Mouse (Mus musculus) CH12.LX (cell line): Measurements from ENCODE around the gene Trim75. TPM values are rescaled to one million over a fixed set of nuclear protein-coding genes. Genes with fewer than 3 reads are reported as not detected.

ENCODE experiments used
- DNase-seq: peaks from one replicate; pipeline ENCODE4 v3.0.0-alpha.2; 2013; ENCODE audit errors: extremely low read depth
- H3K27ac ChIP-seq: 2 replicates; pipeline ENCODE4 v1.5.1; 2012; ENCODE audit warnings: low read depth, mild to moderate bottlenecking, control low read depth, moderate library complexity; ENCODE audit not compliant: insufficient read depth
- H3K27me3 ChIP-seq: replicated peaks from 2 replicates; pipeline ENCODE3; 2012; ENCODE audit warnings: inconsistent platforms
- H3K36me3 ChIP-seq, 2 experiments: replicated peaks in 1 of 2; 2 replicates each; pipeline versions ENCODE3 to v1.6.1; 2012; ENCODE audit warnings: inconsistent platforms in 1 of 2, low read length in 1 of 2, mild to moderate bottlenecking in 1 of 2, mixed read lengths in 1 of 2, moderate library complexity in 1 of 2; ENCODE audit not compliant: control insufficient read depth in 1 of 2, insufficient read depth in 1 of 2
- H3K4me1 ChIP-seq, 2 experiments: 2 replicates each; pipeline ENCODE4 v1.6.1; 2012; ENCODE audit warnings: inconsistent platforms in 1 of 2, moderate library complexity in 1 of 2; ENCODE audit not compliant: insufficient read depth in 2 of 2, control insufficient read depth in 1 of 2
- H3K4me2 ChIP-seq: 2 replicates; pipeline ENCODE4 v1.6.1; 2012; ENCODE audit warnings: low read depth, mild to moderate bottlenecking, control low read depth; ENCODE audit not compliant: poor library complexity, insufficient read depth, severe bottlenecking
- H3K4me3 ChIP-seq, 3 experiments: fragments of 150-350 bp in 1 of 3; sonication (generic) in 1 of 3; replicated peaks in 1 of 3; 2 replicates each; pipeline versions ENCODE3 to v1.5.1; 2011 to 2012; ENCODE audit warnings: low read depth in 2 of 3, low read length in 2 of 3, mild to moderate bottlenecking in 2 of 3, moderate library complexity in 2 of 3, control low read depth in 1 of 3, improper control_type of control experiment in 1 of 3, inconsistent platforms in 1 of 3, mixed read lengths in 1 of 3; ENCODE audit not compliant: poor library complexity in 1 of 3
- H3K79me2 ChIP-seq: replicated peaks from 2 replicates; pipeline ENCODE4 v1.6.1; 2012; ENCODE audit warnings: mild to moderate bottlenecking, moderate library complexity; ENCODE audit not compliant: control insufficient read depth, poor library complexity, insufficient read depth, severe bottlenecking; ENCODE audit errors: extremely low read depth
- H3K9ac ChIP-seq: 2 replicates; pipeline ENCODE4 v1.6.1; 2012; ENCODE audit warnings: low read depth, mild to moderate bottlenecking, control low read depth, moderate library complexity; ENCODE audit not compliant: insufficient read depth
- H3K9me3 ChIP-seq: replicated peaks from 2 replicates; pipeline ENCODE3; 2012; ENCODE audit warnings: low read length, inconsistent platforms, mixed read lengths
- BHLHE40 ChIP-seq: IDR thresholded peaks from 2 replicates; pipeline ENCODE4 v1.6.1; 2011; ENCODE audit warnings: mild to moderate bottlenecking, low read depth, low read length, improper control_type of control experiment
- CTCF ChIP-seq, 2 experiments: IDR thresholded peaks in 1 of 2; conservative IDR thresholded peaks in 1 of 2; 2 replicates each; pipeline ENCODE4 v1.5.1; 2011 to 2012; ENCODE audit warnings: low read depth in 2 of 2, low read length in 2 of 2, improper control_type of control experiment in 1 of 2, inconsistent platforms in 1 of 2, mild to moderate bottlenecking in 1 of 2, moderate library complexity in 1 of 2
- E2F4 ChIP-seq: IDR thresholded peaks from 2 replicates; pipeline ENCODE4 v1.6.1; 2011; ENCODE audit warnings: low read depth, low read length, improper control_type of control experiment; ENCODE audit not compliant: insufficient replicate concordance
- EP300 ChIP-seq: IDR thresholded peaks from 2 replicates; pipeline ENCODE4 v1.6.1; 2011; ENCODE audit warnings: low read length, improper control_type of control experiment
- HCFC1 ChIP-seq: IDR thresholded peaks from 2 replicates; pipeline ENCODE4 v1.6.1; 2012; ENCODE audit warnings: low read depth, mild to moderate bottlenecking, inconsistent platforms, low read length, improper control_type of control experiment
- IRF4 ChIP-seq: IDR thresholded peaks from 2 replicates; pipeline ENCODE4 v1.6.1; 2014; ENCODE audit warnings: low read depth, mild to moderate bottlenecking, inconsistent platforms, low read length, improper control_type of control experiment
- KAT2A ChIP-seq: IDR thresholded peaks from 2 replicates; pipeline ENCODE4 v1.6.1; 2012; ENCODE audit warnings: low read length, improper control_type of control experiment, inconsistent platforms; ENCODE audit not compliant: insufficient replicate concordance
- MAFK ChIP-seq: IDR thresholded peaks from 2 replicates; pipeline ENCODE4 v1.6.1; 2011; ENCODE audit warnings: low read length, improper control_type of control experiment; ENCODE audit not compliant: insufficient replicate concordance
- MAX ChIP-seq: IDR thresholded peaks from 2 replicates; pipeline ENCODE4 v1.6.1; 2011; ENCODE audit warnings: low read length, improper control_type of control experiment
- MYC ChIP-seq: IDR thresholded peaks from 2 replicates; pipeline ENCODE4 v1.6.1; 2011; ENCODE audit warnings: low read depth, mild to moderate bottlenecking, improper control_type of control experiment, low read length
- NELFE ChIP-seq: IDR thresholded peaks from 2 replicates; pipeline ENCODE4 v1.6.1; 2011; ENCODE audit warnings: low read depth, low read length, improper control_type of control experiment
- NRF1 ChIP-seq: IDR thresholded peaks from 2 replicates; pipeline ENCODE4 v1.6.1; 2014; ENCODE audit warnings: low read depth, mild to moderate bottlenecking, inconsistent platforms, low read length, improper control_type of control experiment, moderate library complexity
- POLR2AphosphoS2 ChIP-seq: IDR thresholded peaks from 2 replicates; pipeline ENCODE4 v1.6.1; 2011; ENCODE audit warnings: low read depth, low read length, improper control_type of control experiment
- RAD21 ChIP-seq: IDR thresholded peaks from 2 replicates; pipeline ENCODE4 v1.6.1; 2011; ENCODE audit warnings: low read depth, mild to moderate bottlenecking, low read length, improper control_type of control experiment, moderate library complexity
- RCOR1 ChIP-seq: conservative IDR thresholded peaks from 2 replicates; pipeline ENCODE4 v1.6.1; 2012; ENCODE audit warnings: low read depth, mild to moderate bottlenecking, inconsistent platforms, low read length, improper control_type of control experiment
- SMC3 ChIP-seq: IDR thresholded peaks from 2 replicates; pipeline ENCODE4 v1.6.1; 2011; ENCODE audit warnings: low read depth, low read length, improper control_type of control experiment
- TBP ChIP-seq: conservative IDR thresholded peaks from 2 replicates; pipeline ENCODE4 v1.6.1; 2011; ENCODE audit warnings: low read depth, low read length, improper control_type of control experiment
- UBTF ChIP-seq: IDR thresholded peaks from 2 replicates; pipeline ENCODE4 v1.6.1; 2012; ENCODE audit warnings: low read depth, mild to moderate bottlenecking, inconsistent platforms, low read length, improper control_type of control experiment, moderate library complexity
- USF1 ChIP-seq: IDR thresholded peaks from 2 replicates; pipeline ENCODE4 v1.6.1; 2014; ENCODE audit warnings: low read depth, mild to moderate bottlenecking, inconsistent platforms, low read length, improper control_type of control experiment
- USF2 ChIP-seq: conservative IDR thresholded peaks from 2 replicates; pipeline ENCODE4 v1.6.1; 2011; ENCODE audit warnings: low read depth, low read length, improper control_type of control experiment
- ZNF384 ChIP-seq: IDR thresholded peaks from 2 replicates; pipeline ENCODE4 v1.6.1; 2012; ENCODE audit warnings: low read depth, low read length, improper control_type of control experiment, inconsistent platforms
- dilution Hi-C: fragments of 300-500 bp; cut with MboI; formaldehyde crosslinking; loops from 2 replicates; pipeline ENCODE4 v1.14.3; 2020; ENCODE audit warnings: low sequenced_read_pairs; ENCODE audit not compliant: extremely low pct_unique_long_range_greater_than_20kb, extremely low pct_ligation_motif_present
- in situ Hi-C: fragments of 300-500 bp; cut with MboI; formaldehyde crosslinking; loops from 3 replicates; pipeline ENCODE4 v1.14.3; 2019; ENCODE audit warnings: low sequenced_read_pairs, low pct_ligation_motif_present, low pct_unique_long_range_greater_than_20kb, mixed read lengths
- polyA plus RNA-seq: library from polyadenylated mRNA; unstranded; fragments of >175 nt; gene quantifications from 2 replicates; pipeline ENCODE4 v1.2.1, GENCODE M21; 2012; ENCODE audit warnings: low read depth; ENCODE audit not compliant: insufficient read length
- total RNA-seq, 2 experiments: library from RNA; depleted of rRNA; stranded (reverse); fragments of 300-350 nt in 1 of 2; fragments of >200 nt in 1 of 2; gene quantifications; 2 replicates each; pipeline ENCODE4 v1.2.3; 2012 to 2014

Trim75 gene
- total and polyA plus RNA-seq, 3 experiments, result not detected

DNA sequence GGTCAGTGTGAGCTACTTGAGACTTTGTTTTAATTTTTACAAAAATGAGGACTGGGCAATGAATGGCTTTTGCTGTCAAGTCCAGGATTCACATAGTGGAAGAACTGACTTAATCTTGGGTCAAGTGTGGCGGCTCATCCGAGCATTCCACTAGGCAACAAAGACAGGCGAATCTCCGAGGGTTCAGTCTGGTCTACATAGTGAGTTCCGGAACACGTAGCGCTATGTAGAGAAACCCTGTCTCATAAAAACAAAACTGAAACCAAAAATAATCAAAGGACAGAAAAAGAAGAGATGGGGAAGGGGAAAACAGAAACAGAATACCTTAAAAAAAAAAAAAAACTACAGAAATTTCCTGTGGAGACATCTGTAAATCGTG is 41.2 kb downstream of the Trim75 start (continued):
- TF ChIP-seq MYC (no peak), KAT2A (no peak), E2F4 (no peak), EP300 (no peak), NRF1 (no peak), ZNF384 (peak; percentile 89), MAFK (no peak), NELFE (no peak), CTCF (conservative IDR thresholded peaks at IDR 0.05 in 1 of 2, IDR thresholded peaks at IDR 0.05 in 1 of 2; ENCODE audit: low read depth in 2 of 2, low read length in 2 of 2) (no peak), USF2 (no peak), RAD21 (no peak)

DNA sequence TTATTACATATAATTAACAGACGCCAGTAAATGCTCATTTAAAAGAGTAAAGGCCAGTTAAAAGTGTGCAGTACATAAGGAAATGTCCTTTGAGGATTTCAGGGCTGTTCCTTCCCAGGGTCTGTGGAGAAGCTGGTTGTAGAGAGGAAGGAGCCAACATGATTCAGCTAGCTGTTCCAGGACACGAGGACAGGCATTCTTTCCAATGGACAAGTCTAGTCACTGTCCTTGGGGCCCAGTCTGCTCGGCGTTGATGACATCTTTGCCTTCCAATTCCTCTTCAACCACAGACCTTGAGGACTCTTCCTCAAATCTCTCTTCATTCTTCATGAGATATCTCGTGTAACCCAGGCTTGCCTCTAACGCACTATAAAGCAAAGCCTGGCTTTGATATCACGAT is 42.0 kb downstream of the Trim75 start:
- in situ Hi-C loops (loop anchor here (25.0 kb wide), 2 partner anchors 108 to 208 kb away; partner anchors contain the start of gene Msmo1), dilution Hi-C loops (no loop called here)
- Histone ChIP-seq H3K27me3 (no peaks in the 10 kb centered on the region), H3K36me3 (peaks cover 0 to 11% of the 10 kb centered on the region in 2 experiments), H3K79me2 (no peaks in the 10 kb centered on the region), H3K4me1 (peaks cover 11 to 29% of the 10 kb centered on the region in 2 experiments), H3K4me3 (no peak overlapping the region), H3K27ac (peak overlapping the region; percentile 73), H3K9me3 (peaks cover 3% of the 10 kb centered on the region), H3K9ac (no peak overlapping the region), H3K4me2 (0 out of 2 replicates have a peak overlapping the region, but pooled peaks have one; percentile 55)
- peak; percentile 6 for DNase-seq
- no peak for TF ChIP-seq POLR2AphosphoS2
- no peak for TF ChIP-seq USF2
- no peak for TF ChIP-seq IRF4
- TF ChIP-seq E2F4, result no peak
- no peak for TF ChIP-seq UBTF
- no peak for TF ChIP-seq TBP
- no peak for TF ChIP-seq BHLHE40
- TF ChIP-seq HCFC1, result no peak
- no peak for TF ChIP-seq RCOR1
- no peak for TF ChIP-seq USF1

DNA sequence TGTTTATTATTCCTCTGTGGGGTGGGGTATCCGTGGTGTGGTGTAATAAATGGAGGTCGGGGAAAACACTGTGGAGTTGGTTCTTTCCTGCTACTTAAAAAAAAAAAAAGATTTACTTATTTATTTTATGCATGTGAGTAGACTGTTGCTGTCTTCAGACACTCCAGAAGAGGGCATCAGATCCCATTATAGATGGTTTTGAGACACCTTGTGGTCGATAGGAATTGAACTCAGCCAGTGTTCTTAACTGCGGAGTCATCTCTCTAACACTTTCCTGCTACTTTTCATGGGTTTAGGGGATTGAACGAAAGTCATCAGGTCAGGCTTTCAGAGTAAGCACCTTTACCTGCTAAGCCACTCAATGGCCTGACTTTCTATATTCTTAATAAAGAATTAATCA is 42.8 kb downstream of the Trim75 start:
- Histone ChIP-seq H3K36me3 (peaks cover 0 to 6% of the 10 kb centered on the region in 2 experiments), H3K27me3 (no peaks in the 10 kb centered on the region), H3K4me2 (no peak overlapping the region), H3K9me3 (peaks cover 3% of the 10 kb centered on the region)
- peak; percentile 87 for TF ChIP-seq ZNF384
- no peak for TF ChIP-seq MAX
- TF ChIP-seq SMC3, result peak; percentile 55
- TF ChIP-seq RAD21, result peak; percentile 36
- no peak for TF ChIP-seq NRF1
- TF ChIP-seq CTCF (conservative IDR thresholded peaks at IDR 0.05 in 1 of 2, IDR thresholded peaks at IDR 0.05 in 1 of 2; ENCODE audit: low read depth in 2 of 2, low read length in 2 of 2), result peak; percentile 35 to 84; a peak in 3 of 4 replicates
- TF ChIP-seq, all 38 proteins: peak for 4
- dilution Hi-C loops (no loop called here), in situ Hi-C loops (loop anchor here (5.0 to 25.0 kb wide), 3 partner anchors 108 to 328 kb away; partner anchors contain the start of gene Msmo1)
- Histone ChIP-seq H3K9ac (no peak overlapping the region), H3K79me2 (no peaks in the 10 kb centered on the region), H3K4me1 (peaks cover 11 to 29% of the 10 kb centered on the region in 2 experiments), H3K27ac (no peak overlapping the region), H3K4me3 (no peak overlapping the region)
- peak; percentile 49 for DNase-seq
